Mouse (Mus musculus): ENCODE data around the gene Chsy1. TPM values are rescaled to one million over a fixed set of nuclear protein-coding genes. Genes with fewer than 3 reads are reported as not detected.

The Chsy1 gene
- total RNA-seq, 2 experiments from 2014 or later = 16.6 to 16.7 TPM

GRCm38 (mm10) chr7:66200791-66201450 is 91.6 kb downstream of the Chsy1 start:
- no peak for DNase-seq (ENCODE audit: low spot score in 2 of 2)

DNA sequence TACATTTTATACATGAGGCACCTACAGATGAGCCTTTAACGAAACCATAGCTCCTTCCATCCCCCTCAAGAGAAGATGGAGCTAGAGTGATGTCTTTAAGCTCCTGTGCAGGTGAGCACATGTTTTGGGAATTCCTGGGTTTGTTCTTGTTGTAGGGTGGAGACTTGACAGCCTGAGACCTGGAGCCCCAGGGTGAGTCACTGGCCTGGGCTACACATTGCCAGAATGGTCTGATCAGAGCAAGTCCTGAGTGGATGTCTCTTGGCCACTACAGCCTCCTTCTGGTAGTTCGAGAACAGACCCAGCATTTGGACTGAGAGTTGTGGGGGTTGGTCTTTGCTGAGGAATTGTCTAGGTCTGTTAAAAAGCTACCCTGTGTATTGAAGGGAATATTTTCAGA is 92.3 kb downstream of the Chsy1 start:
- DNase-seq (ENCODE audit: low spot score in 2 of 2) = no peak

DNA sequence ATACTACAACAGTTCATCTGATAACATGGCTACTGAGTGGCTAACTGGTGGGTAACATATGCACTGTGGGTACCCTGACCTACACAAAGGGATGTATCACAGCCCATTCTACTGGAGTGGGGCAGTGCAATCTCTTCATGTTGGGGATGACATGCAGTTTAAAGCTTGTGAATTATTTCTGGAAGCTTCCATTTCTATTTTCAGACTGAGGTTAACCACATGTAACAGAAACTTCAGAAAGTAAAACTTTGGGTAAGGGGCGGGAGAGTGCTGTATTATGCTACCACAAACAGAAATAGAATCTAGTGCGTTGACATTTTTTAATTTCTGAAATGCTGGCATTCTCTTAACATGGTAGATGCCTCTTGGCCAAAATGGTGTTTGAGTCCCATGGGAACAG is 100.6 kb downstream of the Chsy1 start:
- DNase-seq (ENCODE audit: low spot score in 2 of 2) = no peak

DNA sequence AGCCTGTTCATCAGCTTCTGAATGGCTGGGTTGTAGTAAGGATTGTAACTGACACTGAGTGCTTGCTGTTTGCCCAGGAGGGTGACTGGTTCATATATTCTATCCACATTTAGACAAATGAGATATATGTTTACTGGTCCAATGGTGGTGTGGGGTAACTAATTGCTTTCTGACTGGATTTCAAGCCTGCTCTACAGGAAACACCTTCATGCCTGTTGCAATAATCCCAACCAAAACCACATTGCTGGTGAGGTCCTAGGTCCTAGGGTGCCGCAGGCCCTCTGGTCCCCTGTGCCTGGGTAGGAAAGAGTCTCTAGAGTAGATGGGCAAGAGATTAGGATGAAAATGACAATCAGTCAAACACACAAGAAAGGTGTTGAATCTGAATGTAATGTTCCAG is 103.6 kb downstream of the Chsy1 start:
- no peak for DNase-seq (ENCODE audit: low spot score in 2 of 2)

DNA sequence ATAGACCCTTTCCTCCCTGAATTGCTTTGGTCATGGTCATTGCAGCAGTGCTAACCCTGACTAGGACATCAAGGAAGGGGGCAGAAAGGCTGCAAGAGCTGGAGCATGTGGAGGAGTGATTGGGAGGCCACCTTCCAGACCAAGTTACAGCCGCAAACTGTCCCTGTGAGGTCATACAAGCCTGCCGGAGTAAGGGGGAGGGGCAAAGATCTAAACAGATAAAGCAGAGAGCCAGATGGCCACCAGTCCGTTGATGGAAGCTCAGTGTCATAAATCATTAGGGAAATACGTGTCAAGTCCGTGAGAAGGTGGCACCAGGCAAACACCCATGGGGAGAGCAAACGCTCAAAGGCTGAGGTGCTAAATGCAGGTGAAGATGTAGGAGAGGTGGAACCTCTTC is 105.2 kb downstream of the Chsy1 start:
- no peak for DNase-seq (ENCODE audit: low spot score in 2 of 2)

GRCm38 (mm10) chr7:66215911-66216310 is 106.6 kb downstream of the Chsy1 start:
- DNase-seq (ENCODE audit: low spot score in 2 of 2) = no peak

- no peak for DNase-seq (ENCODE audit: low spot score in 2 of 2)
Observed at GRCm38 (mm10) chr7:66217011-66217410, 107.7 kb downstream of the Chsy1 start.

- DNase-seq (ENCODE audit: low spot score in 2 of 2) = no peak
Observed at GRCm38 (mm10) chr7:66217531-66218094, 108.3 kb downstream of the Chsy1 start.

DNA sequence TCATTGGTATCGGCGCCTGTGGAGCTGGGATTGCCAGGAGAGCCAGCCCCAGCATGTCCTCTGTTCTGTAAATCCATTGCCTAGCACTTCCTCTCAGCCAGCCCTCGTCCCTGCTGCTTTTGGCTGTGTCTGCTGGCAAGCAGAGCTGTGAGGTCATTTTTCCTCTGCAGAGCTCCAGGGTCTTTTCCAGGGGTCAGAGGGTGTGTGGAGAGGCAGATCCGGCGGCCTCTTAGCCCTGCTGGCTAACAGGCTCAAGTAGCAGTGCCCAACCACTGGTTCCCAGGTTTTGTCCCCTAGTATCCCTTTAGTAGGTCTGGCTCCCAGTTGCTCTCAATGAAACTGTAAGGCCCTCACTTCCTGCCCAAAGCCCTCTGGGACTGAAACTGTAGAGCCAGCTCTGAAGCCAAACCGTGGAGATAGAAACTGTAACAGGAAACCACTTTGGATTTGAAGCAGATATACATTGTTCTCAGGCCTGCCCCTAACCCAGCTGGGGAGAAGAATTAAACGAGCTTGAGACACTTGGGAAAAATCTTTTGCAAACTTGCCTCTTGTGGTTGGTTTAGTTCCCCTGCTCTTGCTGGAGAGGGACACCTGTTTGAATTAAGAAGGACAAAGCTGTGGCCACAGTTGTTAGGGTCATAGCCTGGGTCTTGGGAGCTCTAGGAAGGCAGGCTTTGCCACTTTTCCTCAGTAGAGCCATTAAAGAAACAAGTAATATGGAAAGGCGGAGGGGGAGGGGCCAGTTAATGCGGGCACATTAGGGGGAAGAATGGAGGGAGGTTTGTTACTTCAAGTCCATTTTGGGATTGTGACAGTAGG is 109.1 kb downstream of the Chsy1 start:
- DNase-seq (ENCODE audit: low spot score in 2 of 2) = no peak

DNA sequence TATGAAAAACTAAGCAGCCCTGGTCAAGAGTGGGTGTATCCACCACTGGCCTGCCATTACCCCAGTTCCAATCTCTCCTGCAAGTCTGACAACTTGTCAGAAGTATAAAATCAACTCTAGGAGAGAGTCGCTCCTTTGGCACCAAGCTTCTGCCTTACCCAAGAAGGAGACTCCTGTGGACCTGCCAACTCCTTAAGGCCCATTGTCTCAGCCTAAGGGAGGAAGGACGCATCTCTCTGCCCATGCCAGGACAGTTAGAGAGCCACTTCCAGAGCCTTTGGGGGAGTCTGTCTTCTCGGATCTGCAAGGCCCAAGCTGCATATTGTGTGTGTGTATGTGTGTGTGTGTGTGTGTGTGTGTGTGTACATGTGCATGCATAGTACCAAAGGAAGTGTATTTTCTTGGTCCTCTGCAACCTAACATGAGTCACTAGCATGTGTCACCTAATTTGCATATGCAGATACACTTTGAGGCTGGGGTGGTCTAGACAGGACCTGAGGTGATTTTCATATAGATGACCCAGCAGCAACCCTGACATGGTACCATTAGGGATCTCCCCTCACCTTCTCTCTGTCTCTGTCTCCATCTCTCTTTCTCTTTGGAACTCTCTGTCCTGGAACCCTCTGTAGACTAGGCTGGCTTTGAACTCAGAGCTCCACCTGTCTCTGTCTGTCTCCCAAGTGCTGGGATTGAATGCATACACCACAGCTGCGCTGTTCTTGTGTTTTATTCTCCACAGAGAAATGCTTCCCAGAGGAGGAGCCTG is 109.9 kb downstream of the Chsy1 start:
- no peak for DNase-seq (ENCODE audit: low spot score in 2 of 2)

DNA sequence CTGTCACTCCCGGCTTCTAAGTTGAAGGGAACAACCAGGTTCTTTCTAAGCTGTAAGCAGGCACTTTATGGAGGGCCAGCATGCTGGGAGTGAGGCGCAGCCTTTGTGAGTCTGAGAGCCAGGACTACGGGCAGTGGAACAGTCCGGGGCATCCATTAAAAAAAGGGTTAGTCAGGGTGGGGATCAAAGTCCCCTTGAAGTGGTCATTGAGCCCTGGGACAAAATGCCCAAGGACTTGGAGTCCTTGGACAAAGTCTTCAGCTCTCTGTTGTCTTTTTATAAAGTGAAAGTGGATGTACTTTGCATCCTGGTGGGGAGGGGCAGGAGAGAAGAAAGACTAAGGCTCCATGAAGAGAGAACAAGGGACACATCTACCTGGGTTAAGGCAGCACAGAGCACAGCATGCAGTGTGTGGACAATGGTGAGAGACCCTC is 110.5 kb downstream of the Chsy1 start:
- DNase-seq (ENCODE audit: low spot score in 2 of 2) = no peak

DNA sequence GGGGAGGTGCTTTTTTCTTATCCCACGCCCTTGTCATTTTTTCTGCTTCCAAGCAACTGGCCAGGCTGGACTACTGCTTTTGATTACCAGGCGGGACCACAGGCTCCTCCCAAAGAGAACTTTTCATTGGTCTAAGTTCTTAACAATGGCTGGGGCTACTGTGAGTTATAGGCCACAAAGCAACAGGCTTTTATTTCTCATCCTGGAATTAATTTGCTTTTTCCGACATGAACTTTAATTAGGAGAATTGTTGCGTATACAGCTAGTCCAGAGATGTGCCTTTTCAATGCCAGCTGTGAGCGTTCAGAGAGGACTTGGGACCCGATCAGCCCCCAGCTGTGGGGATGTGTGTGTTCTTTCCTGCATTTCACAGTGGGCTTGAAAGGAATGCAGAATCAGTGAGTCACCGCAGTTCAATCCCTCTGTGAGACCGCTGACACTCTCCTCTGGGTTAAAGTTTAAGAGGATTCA is 113.3 kb downstream of the Chsy1 start:
- no peak for DNase-seq (ENCODE audit: low spot score in 2 of 2)

Other genes with a start within 250 kb of the Chsy1 start
- 10 to 100 TPM; 16.9 to 19.5 TPM for gene Pcsk6, start 247.8 kb upstream of the Chsy1 start, total RNA-seq (2021)
- gene Gm45213, start 65.9 kb upstream of the Chsy1 start, total RNA-seq (2021) = not detected
- gene Snrpa1, start 50.5 kb upstream of the Chsy1 start, total RNA-seq (2021) = 10 to 100 TPM; 31.0 to 34.0 TPM
- gene Selenos, start 29.9 kb upstream of the Chsy1 start, total RNA-seq (2021) = 10 to 100 TPM; 46.2 to 50.4 TPM